Mouse (Mus musculus): ENCODE results near the gene 1700025G04Rik.

Gene 1700025G04Rik

DNA sequence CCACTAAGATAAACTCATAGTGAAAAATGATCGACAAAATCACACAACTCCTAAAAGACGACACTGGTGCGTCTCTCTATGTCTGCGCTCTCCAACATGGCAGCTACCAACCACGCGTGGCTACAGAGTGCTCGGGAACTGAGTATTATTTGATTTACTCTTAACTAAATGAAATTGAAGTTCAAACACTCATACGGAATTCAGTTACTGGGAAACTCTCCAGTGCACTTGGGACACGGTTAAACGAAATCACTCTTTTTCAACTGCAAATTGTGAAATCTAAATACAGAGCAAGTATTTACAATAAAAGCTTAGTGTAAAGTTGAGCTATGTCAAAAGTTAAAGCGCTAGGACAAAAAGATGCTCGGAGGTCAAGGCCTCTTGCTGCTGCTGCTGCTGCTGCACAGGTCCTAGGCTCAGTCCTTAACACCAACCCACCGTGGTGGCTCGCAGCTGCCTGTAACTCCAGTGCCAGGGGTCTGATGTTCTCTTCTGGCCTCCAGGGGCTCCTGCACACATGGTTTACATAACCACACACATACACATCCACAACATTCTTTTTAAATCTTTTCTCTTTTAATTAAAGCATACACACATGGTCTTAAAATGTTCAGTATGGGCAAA, 13.6 kb downstream of the 1700025G04Rik start:
- no peak for DNase-seq (ENCODE audit: low read depth in 2 of 2, low spot score in 2 of 2)

DNA sequence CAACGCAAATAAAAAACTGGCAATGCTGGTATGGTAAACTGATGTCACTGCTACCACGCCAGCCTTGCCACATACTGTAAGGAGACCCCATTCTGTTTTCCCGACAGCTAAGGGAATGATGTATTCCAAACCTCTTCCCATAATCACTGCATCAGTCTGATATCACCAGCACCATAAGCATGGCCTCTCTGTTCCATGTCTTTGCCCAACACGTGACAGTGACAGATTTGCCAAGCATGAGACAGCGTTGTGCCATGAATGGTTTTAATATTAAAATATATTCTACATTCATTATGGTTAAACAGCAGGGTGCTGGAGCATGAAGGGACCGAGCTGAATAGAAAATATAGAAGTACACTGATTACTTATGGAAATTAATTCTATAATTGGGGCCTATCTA, 14.2 kb downstream of the 1700025G04Rik start:
- no peak for DNase-seq (ENCODE audit: low read depth in 2 of 2, low spot score in 2 of 2)

DNA sequence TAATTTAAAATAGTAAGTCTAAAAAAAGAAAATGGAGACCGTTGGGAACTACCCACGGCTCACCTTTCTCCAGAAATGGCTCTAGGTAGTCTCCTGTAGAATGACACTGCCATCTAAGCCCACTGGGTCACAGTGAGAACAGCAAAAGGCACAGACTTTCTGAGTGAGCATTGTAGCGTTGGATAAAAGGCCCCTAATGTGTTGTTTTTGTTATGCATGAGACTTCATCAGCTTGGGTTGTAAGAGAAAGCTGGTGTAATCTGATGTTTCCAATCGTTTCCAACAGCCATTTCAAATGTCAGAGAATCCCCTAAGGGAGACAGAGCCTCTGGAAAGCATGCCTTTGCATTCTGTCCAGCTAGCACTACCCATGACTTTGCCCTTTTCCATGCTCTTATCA, 19.5 kb downstream of the 1700025G04Rik start:
- DNase-seq (ENCODE audit: low read depth in 2 of 2, low spot score in 2 of 2), result no peak

- DNase-seq (ENCODE audit: low read depth in 2 of 2, low spot score in 2 of 2), result no peak
Observed at GRCm38 (mm10) chr1:152069745-152070144, 20.2 kb downstream of the 1700025G04Rik start.

GRCm38 (mm10) chr1:152067919-152068318, 22.0 kb downstream of the 1700025G04Rik start:
- DNase-seq (ENCODE audit: low read depth in 2 of 2, low spot score in 2 of 2), result no peak

DNA sequence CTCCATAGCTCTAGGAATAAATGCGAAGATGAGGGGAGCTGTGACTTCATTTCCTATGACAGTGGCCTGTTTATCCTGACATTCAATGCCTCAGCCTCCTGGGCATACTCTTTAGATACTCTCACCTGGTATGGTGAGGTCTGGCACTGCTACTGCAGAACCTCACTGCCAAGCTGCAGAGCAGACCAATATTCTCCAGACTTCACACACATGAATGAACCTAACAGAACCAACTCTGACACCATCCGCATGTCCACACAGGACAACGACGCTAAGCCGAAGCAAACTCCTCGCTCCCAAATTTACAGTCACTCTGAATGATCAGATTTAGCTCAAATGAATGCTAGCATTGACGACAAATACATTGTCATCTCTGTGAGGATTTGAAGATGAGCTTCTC, 24.4 kb downstream of the 1700025G04Rik start:
- no peak for DNase-seq (ENCODE audit: low read depth in 2 of 2, low spot score in 2 of 2)

DNA sequence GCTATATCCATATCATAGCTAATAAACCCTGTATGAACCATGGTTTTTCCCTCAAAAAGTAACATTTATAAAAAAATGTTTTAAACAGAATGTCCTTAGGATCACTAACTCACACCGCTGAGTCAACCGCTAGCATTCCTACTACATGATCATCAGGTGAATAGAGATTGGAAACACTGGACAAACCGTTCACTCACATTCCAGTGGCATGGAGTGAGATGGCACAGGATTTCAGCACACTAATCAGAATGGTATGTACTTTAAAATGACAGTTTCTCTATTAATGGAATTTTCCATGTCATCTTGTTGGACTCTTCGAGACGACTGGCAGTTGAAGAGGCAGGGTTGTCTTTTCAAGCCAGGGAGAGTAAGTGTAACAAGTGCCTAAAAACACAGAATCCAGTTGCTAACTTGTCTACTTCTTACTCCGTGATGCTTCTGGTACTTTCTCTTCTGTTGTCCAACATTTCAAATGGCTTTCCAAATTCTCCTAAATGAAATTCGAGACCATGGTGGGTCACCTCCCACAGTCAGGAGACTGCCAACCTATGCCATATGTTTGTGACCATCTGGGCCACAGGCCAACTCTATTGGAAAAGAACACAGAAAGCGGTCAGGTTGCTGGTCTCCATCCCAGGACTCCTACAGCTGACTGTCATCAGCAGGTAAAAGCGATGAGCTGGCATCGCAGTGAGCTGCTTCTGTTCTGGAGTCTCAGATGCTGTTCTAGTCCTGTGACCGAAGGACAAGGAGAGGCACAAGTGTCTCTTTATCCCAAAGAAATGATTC, 26.4 kb downstream of the 1700025G04Rik start:
- DNase-seq (ENCODE audit: low read depth in 2 of 2, low spot score in 2 of 2), result no peak

DNA sequence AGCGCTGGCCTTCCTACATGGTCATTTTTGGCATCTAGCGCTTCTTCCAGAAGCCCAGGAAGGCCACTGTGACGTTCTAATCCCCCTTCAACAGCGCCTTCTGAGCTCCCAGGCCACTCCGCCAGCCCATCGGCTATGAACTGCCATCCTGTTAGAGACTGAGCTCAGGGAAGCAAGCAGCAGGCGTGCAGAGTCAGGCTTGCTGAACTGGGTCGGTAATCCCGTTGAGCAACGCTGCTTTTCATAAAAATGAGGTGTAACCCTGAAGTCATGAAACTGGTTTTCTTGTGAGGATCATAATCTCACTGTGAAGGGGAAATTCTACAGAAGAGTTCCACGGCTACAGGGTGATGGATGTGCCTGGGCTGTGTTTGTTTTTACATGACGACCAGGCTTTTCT, 28.2 kb downstream of the 1700025G04Rik start:
- DNase-seq (ENCODE audit: low read depth in 2 of 2, low spot score in 2 of 2), result no peak

- no peak for DNase-seq (ENCODE audit: low read depth in 2 of 2, low spot score in 2 of 2)
Observed at GRCm38 (mm10) chr1:152060265-152060664, 29.7 kb downstream of the 1700025G04Rik start.

GRCm38 (mm10) chr1:152058776-152059175, 31.1 kb downstream of the 1700025G04Rik start:
- no peak for DNase-seq (ENCODE audit: low read depth in 2 of 2, low spot score in 2 of 2)

- no peak for DNase-seq (ENCODE audit: low read depth in 2 of 2, low spot score in 2 of 2)
Observed at GRCm38 (mm10) chr1:152053112-152053511, 36.8 kb downstream of the 1700025G04Rik start.

- no peak for DNase-seq (ENCODE audit: low read depth in 2 of 2, low spot score in 2 of 2)
Observed at GRCm38 (mm10) chr1:152051858-152052257, 38.1 kb downstream of the 1700025G04Rik start.

- no peak for DNase-seq (ENCODE audit: low read depth in 2 of 2, low spot score in 2 of 2)
Observed at GRCm38 (mm10) chr1:152050037-152050436, 39.9 kb downstream of the 1700025G04Rik start.

GRCm38 (mm10) chr1:152048291-152048690, 41.6 kb downstream of the 1700025G04Rik start:
- DNase-seq (ENCODE audit: low read depth in 2 of 2, low spot score in 2 of 2), result no peak

- DNase-seq (ENCODE audit: low read depth in 2 of 2, low spot score in 2 of 2), result no peak
Observed at GRCm38 (mm10) chr1:152047416-152047815, 42.5 kb downstream of the 1700025G04Rik start.

DNA sequence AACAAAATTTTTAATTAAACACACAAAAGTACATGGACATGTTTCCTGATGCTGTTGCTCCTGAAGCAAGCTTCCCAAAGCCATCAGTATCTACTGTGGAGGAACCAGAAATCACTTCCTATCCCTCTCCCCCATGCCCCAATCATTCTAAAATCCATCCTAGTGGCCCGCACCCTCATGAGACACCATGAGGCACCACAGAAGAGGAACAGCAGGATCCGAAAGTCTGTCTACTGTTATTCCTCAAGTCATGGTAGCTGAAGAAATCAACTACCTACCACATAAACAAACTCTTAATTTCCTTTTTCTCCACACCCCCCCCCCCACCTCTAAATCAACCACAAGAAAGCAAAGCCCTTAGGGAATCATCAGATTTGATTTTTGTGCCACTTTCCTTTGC, 46.5 kb downstream of the 1700025G04Rik start:
- DNase-seq (ENCODE audit: low read depth in 2 of 2, low spot score in 2 of 2), result no peak

DNA sequence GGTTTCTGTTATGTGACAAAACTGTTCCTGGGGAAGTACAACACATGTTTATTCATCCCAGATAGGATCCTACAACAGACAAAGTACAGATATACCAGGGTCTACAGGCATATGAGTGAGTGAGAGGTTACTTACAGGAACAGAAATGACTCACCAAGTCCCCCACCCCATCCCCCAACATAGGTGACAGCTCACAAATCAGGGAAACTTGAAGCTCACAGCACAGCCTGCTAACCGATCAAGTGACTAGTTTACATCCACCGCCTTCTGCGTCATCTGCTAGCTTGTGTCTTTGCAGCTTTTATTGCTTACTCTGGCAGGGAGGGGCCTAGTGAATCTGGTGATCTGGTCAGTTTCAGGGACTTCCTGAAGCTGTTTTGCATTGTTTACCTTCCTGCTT, 47.5 kb downstream of the 1700025G04Rik start:
- DNase-seq (ENCODE audit: low read depth in 2 of 2, low spot score in 2 of 2), result no peak

GRCm38 (mm10) chr1:152041005-152041404, 48.9 kb downstream of the 1700025G04Rik start:
- no peak for DNase-seq (ENCODE audit: low read depth in 2 of 2, low spot score in 2 of 2)

DNA sequence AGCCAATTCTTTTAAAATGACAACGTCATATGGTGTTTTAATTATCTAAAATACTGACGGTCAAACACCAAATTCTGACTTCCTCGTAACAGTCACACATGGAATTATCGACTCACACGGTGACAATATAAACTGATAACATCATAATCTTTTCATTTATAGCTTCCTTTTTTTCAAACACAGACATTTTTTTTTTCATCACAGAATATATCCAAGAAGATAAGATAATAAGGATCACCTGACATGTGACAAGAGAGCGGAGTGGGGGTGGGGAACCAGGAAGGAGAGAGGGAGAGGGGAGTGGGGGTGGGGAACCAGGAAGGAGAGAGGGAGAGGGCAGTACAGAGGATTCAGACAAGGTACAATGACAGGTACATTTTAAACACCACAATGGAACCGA, 49.9 kb downstream of the 1700025G04Rik start:
- no peak for DNase-seq (ENCODE audit: low read depth in 2 of 2, low spot score in 2 of 2)

DNA sequence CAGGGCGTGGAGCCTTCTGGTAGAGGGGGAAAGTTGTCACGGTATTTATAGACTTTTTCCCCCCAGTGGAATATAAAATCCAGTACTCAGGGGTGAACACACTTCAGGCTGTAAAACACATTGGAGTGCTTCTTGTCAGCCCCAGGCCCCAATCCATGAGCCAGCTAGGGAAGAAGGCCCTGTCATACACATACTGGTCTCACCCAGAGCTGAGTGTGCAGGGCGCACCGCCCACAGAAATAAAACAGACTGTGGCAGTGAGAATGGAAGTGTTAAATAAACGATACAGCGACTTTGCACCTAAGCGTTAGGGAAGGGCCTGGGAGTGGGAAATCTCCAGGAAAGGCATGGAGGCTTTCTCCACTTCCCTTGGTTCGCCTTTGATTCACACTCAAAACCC, 50.3 kb downstream of the 1700025G04Rik start:
- DNase-seq (ENCODE audit: low read depth in 2 of 2, low spot score in 2 of 2), result no peak

DNA sequence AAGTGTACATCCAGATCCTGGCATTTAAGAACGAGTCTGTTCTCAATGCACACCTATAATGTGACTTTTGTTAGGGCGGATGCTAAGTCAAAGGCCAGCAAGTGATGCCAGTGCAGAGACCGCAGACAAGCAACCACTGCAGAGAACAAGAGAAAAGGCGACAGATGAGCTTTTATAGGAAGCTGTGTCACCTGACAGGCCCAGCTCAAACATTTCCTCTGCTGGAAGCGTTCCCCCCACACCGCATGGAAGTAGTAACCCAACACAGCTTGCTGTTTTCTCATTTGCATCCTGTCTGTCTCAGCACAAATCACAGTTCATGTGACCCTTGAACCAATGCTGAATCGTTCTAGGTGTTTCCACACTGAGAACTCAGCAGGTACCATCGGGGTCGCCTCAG, 51.8 kb downstream of the 1700025G04Rik start:
- peak; percentile 31 to 53 for DNase-seq (ENCODE audit: low read depth in 2 of 2, low spot score in 2 of 2)

- DNase-seq (ENCODE audit: low read depth in 2 of 2, low spot score in 2 of 2), result no peak
Observed at GRCm38 (mm10) chr1:152037589-152037988, 52.3 kb downstream of the 1700025G04Rik start.

GRCm38 (mm10) chr1:152034766-152035165, 55.2 kb downstream of the 1700025G04Rik start:
- no peak for DNase-seq (ENCODE audit: low read depth in 2 of 2, low spot score in 2 of 2)
